Mouse (Mus musculus) WW6 (cell line): ENCODE results near the gene Cep63.

ENCODE experiments used
- DNase-seq: peaks from one replicate; pipeline ENCODE4 v3.0.0-alpha.2; 2013; ENCODE audit warnings: low read depth, low spot score

The Cep63 gene

GRCm38 (mm10) chr9:102558463-102558862, 67.9 kb downstream of the Cep63 start:
- no peak for DNase-seq

DNA sequence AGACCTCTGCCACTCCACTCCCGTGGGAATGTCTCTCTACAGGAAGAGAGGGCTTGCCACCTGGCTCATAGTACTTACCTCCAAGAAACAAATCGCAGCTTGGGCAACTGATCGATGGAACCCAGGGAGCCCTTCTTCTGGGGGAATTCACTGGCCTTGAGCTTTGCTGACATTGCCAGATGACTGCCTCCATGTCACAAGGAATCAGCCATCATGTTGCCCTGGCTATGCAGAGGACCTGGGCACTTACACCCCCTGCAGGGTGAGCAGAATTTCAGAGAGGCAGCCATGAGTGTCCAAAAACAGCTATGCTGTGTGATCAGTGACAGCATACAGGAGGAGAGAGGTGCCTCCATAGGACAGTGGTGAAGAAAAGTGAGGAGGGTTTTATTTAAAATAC, 72.6 kb downstream of the Cep63 start:
- no peak for DNase-seq

GRCm38 (mm10) chr9:102551771-102552170, 74.6 kb downstream of the Cep63 start:
- no peak for DNase-seq

DNA sequence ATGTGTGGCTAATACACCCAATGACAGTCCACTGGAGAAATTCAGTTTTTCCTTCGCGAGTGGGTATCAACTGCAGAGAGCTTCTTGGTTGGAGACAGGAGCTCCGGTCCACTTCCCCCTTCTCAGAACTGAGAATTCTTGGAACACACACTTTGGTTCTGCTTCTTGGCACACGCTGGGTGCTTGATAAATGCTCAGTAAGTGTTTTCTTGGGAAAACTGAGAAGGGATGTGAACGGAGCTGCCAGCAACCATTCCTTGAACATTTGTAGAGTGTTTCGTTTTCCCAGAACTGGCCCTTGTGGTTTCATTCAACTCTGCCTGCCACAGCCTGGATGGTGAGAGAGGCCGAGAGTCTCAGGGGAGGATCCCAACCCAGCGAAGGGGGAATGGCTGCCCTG, 77.1 kb downstream of the Cep63 start:
- DNase-seq, result no peak

- no peak for DNase-seq
These were observed 79.3 kb downstream of the Cep63 start for GRCm38 (mm10) chr9:102547028-102547354.

GRCm38 (mm10) chr9:102546256-102547027, 79.9 kb downstream of the Cep63 start:
- no peak for DNase-seq

DNA sequence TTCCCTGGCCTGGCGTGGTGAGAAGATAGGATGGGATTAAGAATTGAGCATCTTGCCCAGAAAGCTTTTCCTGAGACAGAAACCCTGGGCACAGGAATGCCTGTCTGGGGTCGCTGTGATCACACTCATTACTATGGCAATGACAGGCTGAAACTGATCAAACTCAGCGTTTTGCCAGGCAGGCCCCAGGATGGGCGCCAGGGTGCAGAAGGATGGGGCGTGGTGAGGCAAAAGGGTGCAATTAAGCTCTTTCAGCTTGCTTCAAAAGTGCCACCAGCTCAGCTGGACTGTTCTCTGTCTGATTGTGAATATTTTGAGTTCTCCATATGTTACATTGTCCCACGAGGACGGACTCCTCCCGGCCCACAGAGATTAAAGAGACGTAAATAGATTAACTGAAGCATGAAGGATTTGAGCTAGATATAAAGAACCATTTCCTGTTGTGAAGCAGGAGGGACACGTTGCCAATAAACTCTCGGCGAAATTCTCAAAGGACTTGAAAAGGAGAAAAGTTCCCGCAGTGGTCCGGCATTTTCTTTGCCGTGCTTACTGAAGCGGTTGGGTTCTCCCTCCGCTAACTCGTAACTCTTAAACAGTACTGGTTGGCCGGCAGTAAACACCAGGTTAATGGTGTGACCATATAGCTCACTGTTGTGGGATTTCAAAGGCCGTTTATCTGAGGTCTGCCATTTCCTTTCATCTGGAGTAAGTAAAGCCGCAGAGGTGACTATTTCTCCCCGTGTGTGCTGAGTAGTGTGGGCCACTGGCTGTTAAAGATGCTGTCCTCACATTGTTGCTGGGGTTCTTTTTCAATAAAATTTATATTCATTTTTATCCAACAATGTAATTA, 80.7 kb downstream of the Cep63 start:
- DNase-seq, result no peak

GRCm38 (mm10) chr9:102544773-102545366, 81.5 kb downstream of the Cep63 start:
- peak; percentile 60 for DNase-seq

DNA sequence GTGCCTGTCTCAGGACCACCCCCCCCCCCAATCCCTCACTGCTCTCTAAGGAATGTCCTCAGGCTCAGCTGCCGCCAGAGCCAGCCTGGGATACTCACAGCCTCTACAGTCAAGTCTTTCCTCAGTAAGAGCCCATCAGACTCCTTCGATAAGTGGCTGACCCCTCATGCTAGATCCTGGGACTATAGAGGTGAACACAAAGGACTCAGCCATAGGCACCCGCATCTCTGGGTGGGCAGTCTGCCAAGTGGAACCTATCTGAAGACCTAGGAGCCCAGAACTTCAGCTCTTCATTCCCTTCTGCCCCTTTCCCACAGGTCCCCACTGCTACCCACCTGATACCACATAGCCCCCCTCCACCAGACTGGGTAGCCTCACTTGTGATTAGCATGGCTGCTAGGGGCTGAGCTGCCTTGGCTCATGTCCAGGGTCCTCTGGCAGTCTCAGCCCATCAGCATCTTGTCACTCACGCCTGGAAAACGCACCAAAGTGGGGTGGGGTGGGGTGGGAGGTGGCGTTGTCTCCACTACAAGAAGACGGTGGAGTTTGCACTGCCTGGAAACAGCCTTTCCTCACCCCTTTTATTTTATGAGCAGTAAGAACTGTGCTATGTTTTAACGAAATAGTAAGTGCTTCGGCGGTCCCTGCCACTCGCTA, 82.1 kb downstream of the Cep63 start:
- no peak for DNase-seq

GRCm38 (mm10) chr9:102543761-102544115, 82.6 kb downstream of the Cep63 start:
- DNase-seq, result no peak

DNA sequence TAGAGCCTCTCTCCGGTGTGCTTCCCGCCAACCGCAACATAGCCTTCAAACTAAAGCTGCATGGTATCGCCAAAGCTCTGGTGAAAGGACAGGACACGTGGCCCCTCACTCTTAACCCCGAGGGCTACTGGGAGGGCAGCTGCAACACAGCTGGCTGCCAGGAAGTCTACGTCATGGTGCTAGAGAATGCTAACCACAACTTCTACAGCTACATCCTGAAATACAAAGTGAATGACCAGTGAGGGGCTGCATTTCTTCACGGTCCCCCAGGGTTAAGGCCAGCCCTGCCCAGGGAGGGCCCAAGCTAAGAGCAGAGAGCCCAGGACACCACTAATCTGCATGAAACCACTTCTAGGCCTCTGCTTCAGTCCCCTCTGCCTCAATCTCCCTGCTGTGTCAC, 83.8 kb downstream of the Cep63 start:
- no peak for DNase-seq

DNA sequence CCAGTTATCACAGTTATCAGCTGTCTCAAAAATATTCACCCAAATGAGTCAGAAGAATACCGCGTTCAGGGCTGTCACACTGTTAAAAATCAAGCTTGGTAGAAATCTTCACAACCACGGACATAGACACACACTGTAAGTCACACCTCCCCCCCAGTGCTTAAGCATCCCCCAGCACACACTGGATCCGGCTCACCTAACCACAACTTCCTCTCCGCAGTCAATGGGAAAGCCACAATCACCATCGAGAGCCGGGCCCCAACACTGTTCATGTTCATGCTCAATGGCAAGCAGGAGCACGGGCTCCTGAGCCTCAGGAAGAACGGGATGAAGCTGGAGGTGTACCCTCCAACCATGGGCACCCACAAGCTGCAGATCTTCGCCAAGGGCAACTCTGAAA, 84.7 kb downstream of the Cep63 start:
- DNase-seq, result no peak

DNA sequence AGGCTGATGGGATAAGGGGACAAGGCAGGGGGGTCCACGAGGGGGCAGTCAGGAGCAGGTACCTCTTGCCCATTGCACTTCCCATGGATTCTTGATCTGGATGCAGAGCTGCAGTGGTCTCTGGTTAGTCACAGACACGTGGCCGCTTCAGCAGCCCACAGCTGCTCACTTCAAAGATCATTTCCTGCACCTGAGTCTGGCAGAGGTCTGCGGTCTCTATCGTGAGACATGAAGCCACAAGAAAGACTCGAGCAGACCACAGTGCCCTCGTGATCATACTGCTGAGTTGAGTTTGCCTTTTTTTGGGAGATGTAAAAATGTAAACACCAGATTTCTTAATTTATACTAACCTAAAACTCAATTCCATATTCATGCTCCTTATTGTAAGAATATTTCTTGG, 86.6 kb downstream of the Cep63 start:
- no peak for DNase-seq

DNA sequence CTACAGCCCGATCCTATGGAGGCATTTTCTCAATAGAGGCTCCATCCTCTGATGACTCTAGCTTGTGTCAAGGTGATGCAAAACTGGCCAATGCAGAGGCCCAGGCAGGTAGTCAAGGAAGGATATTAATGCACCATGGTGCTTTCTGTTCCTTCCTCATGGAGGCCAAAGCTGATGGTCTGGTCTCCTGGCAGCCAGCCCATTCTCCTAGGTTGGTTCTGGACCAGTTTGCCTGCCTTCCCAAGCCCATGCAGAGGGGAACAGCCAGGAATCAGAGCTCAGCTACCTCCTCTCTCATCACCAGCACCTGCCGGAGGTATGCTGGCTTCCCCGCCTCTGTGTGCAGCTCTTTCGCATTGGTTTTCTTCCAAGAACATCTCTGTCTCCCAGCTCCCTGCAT, 89.4 kb downstream of the Cep63 start:
- no peak for DNase-seq
